Mouse (Mus musculus) right cerebral cortex, postnatal 25 days (tissue): Measurements from ENCODE around the gene Cadps.
A peak's percentile ranks its signal among the peaks of the same experiment; 100 is the strongest.

ENCODE experiments used
- DNase-seq: peaks from one replicate; pipeline ENCODE4 v3.0.0; 2022

Gene Cadps

GRCm38 (mm10) chr14:12462206-12462605 is 360.7 kb downstream of the Cadps start:
- no peak for DNase-seq

- no peak for DNase-seq
Observed at GRCm38 (mm10) chr14:12459700-12460099, 363.2 kb downstream of the Cadps start.

- DNase-seq: no peak
Observed at GRCm38 (mm10) chr14:12455064-12455591, 367.8 kb downstream of the Cadps start.

GRCm38 (mm10) chr14:12450807-12451206 is 372.1 kb downstream of the Cadps start:
- DNase-seq: no peak

- DNase-seq: no peak
Observed at GRCm38 (mm10) chr14:12448883-12449282, 374.0 kb downstream of the Cadps start.

GRCm38 (mm10) chr14:12441019-12441418 is 381.9 kb downstream of the Cadps start:
- DNase-seq: no peak

GRCm38 (mm10) chr14:12437976-12438375 is 384.9 kb downstream of the Cadps start:
- no peak for DNase-seq

GRCm38 (mm10) chr14:12437422-12437821 is 385.5 kb downstream of the Cadps start:
- peak; percentile 32 for DNase-seq

GRCm38 (mm10) chr14:12436903-12437368 is 385.9 kb downstream of the Cadps start:
- DNase-seq: peak; percentile 62

GRCm38 (mm10) chr14:12428021-12428654 is 394.7 kb downstream of the Cadps start:
- no peak for DNase-seq

- DNase-seq: no peak
Observed at GRCm38 (mm10) chr14:12425311-12425710, 397.6 kb downstream of the Cadps start.

- no peak for DNase-seq
Observed at GRCm38 (mm10) chr14:12410276-12410675, 412.6 kb downstream of the Cadps start.

- no peak for DNase-seq
Observed at GRCm38 (mm10) chr14:12409811-12410210, 413.1 kb downstream of the Cadps start.

- no peak for DNase-seq
Observed at GRCm38 (mm10) chr14:12406588-12406987, 416.3 kb downstream of the Cadps start.

- DNase-seq: no peak
Observed at GRCm38 (mm10) chr14:12405201-12405600, 417.7 kb downstream of the Cadps start.

- no peak for DNase-seq
Observed at GRCm38 (mm10) chr14:12404724-12405123, 418.2 kb downstream of the Cadps start.

GRCm38 (mm10) chr14:12404052-12404451 is 418.8 kb downstream of the Cadps start:
- no peak for DNase-seq

- no peak for DNase-seq
Observed at GRCm38 (mm10) chr14:12400116-12400515, 422.8 kb downstream of the Cadps start.

GRCm38 (mm10) chr14:12397561-12397960 is 425.3 kb downstream of the Cadps start:
- no peak for DNase-seq

- DNase-seq: no peak
Observed at GRCm38 (mm10) chr14:12394318-12394717, 428.6 kb downstream of the Cadps start.

GRCm38 (mm10) chr14:12393271-12393861 is 429.5 kb downstream of the Cadps start:
- no peak for DNase-seq

GRCm38 (mm10) chr14:12391167-12391566 is 431.7 kb downstream of the Cadps start:
- DNase-seq: no peak

- DNase-seq: no peak
Observed at GRCm38 (mm10) chr14:12388806-12389436, 434.0 kb downstream of the Cadps start.
